Mouse (Mus musculus) CD4-positive helper T cell, adult 2 months (primary cell): ENCODE data around the gene Zfyve28.

Source experiments
- DNase-seq: peaks from one replicate; pipeline ENCODE4 v3.0.0-alpha.2; 2012; ENCODE audit warnings: low read depth, missing footprints, low spot score

Gene Zfyve28

DNA sequence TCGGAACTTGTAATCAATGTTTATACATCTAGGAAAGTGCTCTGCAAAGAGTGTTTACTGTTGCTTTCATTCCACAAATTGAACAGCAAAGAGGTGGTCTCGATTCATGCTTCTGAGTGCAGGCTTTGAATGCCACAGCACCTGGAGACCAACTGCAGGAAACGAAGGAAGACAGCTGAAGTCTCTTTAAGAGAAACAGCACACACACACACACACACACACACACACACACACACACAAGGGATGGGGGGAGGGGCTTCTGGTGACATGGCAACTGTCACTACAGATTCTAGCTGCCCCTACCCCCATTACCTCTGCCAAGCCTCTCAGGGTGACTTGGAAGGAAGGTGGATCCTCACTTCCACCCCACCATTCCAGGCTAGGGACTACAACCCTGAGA lies 80.7 kb downstream of the Zfyve28 start:
- DNase-seq = peak; percentile 49

GRCm38 (mm10) chr5:34205788-34206187 lies 82.5 kb downstream of the Zfyve28 start:
- DNase-seq = no peak

- no peak for DNase-seq
Observed at GRCm38 (mm10) chr5:34204911-34205310, 83.3 kb downstream of the Zfyve28 start.

DNA sequence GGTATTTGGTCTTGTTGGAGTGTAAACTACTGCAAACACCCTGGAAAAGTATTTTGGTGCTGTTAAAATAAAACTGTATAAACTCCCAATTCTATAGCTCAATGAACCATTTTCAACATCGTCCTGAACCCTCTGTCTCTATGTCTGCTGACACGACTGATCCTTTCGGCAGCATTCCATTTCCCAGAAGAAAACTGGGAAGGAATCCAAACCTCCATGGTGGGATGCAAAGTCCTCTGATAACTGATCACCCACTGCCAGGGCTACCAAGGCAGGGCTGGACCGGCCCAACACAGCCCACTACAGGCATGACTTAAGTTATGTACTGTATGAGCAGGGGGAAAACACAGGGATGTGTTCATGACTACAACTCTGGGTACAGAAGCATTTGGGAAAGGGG lies 86.2 kb downstream of the Zfyve28 start:
- no peak for DNase-seq

- peak; percentile 38 for DNase-seq
Observed at GRCm38 (mm10) chr5:34201396-34201795, 86.9 kb downstream of the Zfyve28 start.

DNA sequence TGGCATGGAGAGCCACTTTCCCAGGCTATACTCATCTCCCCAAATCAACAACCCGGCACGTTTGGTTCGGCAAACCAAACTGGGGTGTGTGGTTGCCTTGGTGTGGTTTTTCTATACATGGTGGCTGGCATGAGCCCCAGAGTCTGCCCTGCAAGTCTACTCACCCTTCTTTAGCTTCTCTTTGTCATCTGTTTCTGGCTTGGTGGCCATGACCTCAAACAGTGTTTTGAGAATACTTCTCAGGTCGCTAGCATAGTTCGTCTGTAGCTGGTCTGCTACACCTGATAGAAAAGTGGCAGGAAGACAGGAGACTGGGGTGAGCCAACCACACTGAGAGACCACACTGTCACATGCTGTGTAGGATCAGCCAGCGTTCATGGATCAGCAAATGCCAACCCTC lies 89.6 kb downstream of the Zfyve28 start:
- DNase-seq = peak; percentile 70

DNA sequence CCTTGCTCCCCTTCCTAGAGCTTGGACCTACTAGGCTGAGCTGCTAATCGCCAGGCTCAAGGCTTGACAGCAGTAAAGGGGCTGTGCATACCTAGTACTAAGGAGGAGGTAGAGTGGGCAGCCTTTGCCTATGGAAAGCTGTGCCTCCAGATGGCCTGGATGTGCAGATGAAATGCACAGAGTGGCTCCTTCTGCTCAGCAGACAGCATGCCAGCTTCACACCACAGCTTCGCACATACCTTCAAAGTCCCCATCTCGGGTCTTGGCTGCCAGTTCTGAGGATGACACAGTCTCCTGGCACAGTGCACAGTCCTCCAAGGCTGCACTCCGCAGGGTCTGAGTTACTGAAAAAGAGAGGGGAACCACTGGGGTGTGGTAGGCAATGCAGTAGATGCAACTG lies 91.0 kb downstream of the Zfyve28 start:
- DNase-seq = peak; percentile 24

- DNase-seq = peak; percentile 95
Observed at GRCm38 (mm10) chr5:34196423-34196822, 91.8 kb downstream of the Zfyve28 start.

DNA sequence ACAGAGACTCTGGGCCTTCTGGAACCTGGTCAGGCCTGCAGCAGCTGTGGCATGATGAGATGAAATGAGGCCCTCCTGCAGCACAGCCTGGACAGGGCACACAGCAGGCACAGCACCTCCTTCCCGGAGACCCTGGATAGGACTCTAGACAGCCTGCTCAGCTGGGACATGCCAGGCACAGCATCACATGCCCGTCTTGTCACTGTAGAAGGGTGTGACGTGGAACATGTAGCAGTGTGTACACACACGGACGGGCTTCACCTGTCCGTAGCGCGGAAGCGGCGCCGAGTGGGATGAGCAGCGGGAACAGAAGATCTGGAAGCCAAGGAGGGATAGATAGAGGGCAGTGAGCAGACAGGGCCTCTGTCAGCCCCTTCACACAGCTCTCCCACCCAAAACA lies 92.5 kb downstream of the Zfyve28 start:
- no peak for DNase-seq

DNA sequence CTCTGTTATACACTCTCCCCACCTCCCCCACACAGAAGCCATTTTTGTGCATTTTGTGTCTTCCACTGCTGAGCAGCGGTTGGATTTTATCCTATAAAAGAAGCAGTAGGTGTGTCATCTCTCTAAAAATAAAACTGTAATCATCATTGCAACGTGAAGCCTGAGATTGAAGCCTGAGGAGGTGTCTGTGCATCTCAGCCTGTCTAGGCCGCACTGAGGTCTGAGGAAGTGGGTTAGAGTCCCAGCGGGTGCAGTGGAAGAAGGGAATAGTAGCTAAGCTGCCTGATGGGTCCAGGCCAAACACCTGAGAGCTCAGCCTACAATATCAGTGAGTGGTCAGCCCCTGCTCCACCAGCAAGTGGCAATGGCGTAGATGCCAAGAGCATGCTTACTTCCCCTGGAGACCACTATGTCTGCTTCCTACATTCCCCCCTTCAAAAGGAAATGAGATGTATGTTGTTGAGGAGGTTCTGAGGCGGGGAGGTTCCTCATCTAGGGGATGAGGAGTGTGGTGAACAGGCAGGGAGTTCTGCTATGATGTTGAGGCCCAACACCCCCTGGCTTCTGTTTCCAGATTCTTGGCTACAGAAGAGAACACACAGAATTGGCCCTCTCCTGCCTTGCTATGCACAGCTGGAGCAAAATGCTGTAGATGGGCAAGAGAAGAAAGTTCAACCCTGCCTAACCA lies 93.1 kb downstream of the Zfyve28 start:
- peak; percentile 23 for DNase-seq

GRCm38 (mm10) chr5:34194426-34194825 lies 93.8 kb downstream of the Zfyve28 start:
- DNase-seq = no peak

DNA sequence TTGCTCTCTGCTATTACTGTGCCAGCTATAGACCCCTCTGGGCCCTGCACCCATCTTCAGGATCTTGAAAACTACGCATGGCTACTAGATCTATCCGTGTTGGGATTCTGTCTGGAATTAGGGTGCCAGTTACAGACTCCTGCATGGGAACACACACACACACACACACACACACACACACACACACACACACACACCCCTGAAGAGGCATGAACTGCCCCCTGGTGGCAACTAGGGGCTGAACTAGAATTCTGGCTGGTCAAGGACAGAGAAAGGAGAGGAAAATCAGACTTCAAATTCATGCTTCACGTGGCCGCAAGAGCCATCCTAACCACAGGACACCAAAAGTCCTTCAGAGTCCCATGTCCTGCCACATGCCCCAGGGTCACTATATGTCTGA lies 96.4 kb downstream of the Zfyve28 start:
- peak; percentile 33 for DNase-seq

- no peak for DNase-seq
Observed at GRCm38 (mm10) chr5:34191021-34191420, 97.2 kb downstream of the Zfyve28 start.

GRCm38 (mm10) chr5:34189521-34189920 lies 98.7 kb downstream of the Zfyve28 start:
- DNase-seq = no peak

GRCm38 (mm10) chr5:34188856-34189255 lies 99.4 kb downstream of the Zfyve28 start:
- no peak for DNase-seq

DNA sequence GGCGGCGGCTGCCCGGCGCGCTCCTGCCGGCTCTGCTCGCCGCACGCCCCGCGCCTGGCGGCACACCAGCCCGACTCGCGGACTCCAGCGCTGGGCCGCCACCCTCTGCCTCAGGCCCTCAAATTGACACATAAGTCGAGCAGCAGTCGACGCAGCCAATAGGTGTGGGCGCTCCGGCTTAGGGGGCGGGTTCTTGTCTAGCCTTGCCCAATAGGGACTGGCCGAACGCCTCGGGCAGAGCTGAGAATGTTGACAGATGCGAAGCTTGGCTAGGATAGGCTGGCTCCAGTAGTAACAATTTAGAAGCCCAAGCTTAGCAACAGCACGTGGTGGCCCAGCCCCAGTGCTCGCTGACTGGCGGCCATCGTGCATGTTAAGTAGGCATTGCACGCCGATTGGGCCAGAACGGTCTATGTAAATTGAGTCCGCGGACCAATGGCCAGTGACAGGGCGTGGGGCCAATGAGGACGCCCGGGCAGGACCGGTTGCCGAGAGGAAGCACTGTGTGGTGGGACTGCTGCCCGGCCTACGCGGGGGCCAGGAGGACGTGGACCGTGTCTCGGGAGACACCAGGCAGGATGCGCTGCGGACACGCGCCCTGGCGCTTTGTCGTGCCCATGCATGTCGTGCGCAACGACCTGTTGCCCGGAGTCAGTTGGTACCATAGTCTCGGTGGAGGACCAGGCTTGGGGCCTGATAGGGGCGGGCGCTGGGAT lies 100.5 kb downstream of the Zfyve28 start, which contains the start of gene Mxd4:
TSS of gene Mxd4 (minus strand) at position 120 of the 716 bp plus-strand sequence.
- DNase-seq = peak; percentile 99

DNA sequence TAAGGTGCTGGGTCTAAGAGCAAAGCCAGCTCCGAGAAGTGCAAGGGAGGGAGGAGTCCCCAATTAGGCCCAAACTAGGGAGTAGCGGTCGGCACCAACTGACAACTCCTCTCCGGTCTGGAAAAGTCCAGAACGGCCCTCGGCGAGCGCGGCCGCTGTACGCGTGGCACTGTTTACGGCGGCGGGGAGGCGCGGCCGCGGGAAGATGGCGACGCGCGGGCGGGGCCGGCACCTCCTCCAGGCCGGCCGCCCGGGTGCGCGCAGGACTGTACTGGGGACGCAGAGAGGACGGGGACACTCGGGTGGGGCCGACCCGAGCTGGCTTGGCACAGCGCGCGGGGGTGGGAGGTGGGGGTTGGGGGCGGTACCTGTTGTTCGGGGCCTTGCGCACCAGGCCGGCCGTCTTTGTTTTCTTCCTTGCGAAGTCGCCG lies 101.3 kb downstream of the Zfyve28 start:
- DNase-seq = peak; percentile 61

DNA sequence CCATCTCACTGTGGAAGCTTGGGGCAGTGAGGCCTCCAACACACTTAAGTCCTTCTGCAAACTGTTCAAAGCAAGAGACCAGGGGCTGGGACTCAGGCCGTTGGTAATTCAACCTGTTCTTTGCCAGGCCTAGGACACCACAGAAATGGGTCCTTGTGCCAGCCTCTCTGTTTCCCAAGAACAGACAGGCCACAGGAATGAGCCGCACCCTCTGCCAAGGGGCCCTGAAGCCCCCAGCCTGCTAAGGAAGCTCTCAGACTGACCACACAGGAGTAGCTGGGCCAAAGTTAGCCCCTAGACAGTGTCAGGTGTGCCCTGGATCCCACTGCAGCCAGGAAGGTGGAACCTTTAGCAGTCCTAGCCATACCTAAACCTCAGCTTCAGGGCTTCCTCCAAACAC lies 101.9 kb downstream of the Zfyve28 start:
- no peak for DNase-seq

DNA sequence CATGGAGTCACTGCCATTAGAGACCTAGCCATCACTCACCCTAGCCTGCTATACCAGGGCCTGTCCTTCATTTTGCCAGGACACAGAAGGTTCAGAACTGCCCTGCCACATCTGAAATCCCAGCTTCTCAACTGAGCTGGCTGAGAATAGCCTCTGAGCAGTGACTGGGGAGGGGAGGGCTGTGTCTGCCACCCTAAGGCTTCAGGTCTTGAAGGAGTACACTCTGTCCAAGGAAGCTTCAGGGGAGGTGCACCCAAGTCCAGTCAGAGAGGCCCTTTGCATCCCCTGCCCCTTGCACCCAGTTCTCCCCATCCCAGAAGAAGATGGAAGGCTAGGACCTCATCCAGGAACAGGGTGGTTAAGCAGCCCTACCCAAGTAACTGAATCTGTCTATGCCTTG lies 102.5 kb downstream of the Zfyve28 start:
- no peak for DNase-seq

DNA sequence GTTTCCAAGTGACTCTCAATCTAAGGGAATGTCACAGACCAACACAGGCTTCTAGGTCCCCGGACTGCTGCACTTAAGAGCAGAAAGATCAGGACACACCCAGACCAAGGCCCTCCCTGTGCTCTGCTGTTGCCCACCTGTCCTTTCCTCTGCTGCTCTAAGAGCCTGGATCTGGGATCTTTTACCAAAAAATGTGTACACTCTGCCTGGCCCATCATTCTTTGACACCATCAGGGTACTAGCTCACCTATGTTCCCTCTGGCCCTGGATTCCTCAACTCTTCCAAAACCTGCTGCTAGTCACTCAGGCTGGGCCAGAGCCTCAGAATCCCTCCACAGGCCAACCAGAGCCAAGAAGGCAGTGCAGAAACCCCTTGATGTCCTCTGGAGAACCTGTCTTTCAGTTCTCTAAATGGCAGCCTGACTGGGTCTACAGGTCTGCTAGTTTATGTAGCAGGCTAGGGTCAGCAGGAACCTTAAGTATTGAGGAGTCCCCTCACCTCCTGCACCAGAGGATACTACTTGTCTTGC lies 103.1 kb downstream of the Zfyve28 start:
- no peak for DNase-seq

GRCm38 (mm10) chr5:34183976-34184375 lies 104.3 kb downstream of the Zfyve28 start:
- no peak for DNase-seq

- no peak for DNase-seq
Observed at GRCm38 (mm10) chr5:34183156-34183880, 104.9 kb downstream of the Zfyve28 start.
